16 mouse cellular contexts compared by ENCODE assay signal in genomic region chr11:119543816-119544517, GRCm38 (mm10). TPM values are rescaled to one million over a fixed set of nuclear protein-coding genes. Genes with fewer than 3 reads are reported as not detected.
DNase-seq lines count a peak whose midpoint lies in the region; ATAC-seq lines count a peak whose summit lies in the region.
"Had no signal": no experiment of that assay in that cellular context is flagged by ENCODE, and none has a peak within 500 bp of the region (broad histone marks: within the 10 kb centered on the region; RNA-seq: fewer than 3 reads in every experiment).

No protein-coding gene starts in this region.

- no peak overlapping the region; the same call in 1 of the 2 replicates for H3K9ac ChIP-seq in forebrain, embryonic 15.5 days (replicated peaks)
- no peak overlapping the region for H3K9ac ChIP-seq in midbrain, embryonic 15.5 days
- H3K9ac ChIP-seq: embryonic facial prominence, embryonic 15.5 days; limb, embryonic 15.5 days had no signal

- H3K4me3 ChIP-seq in forebrain, embryonic 15.5 days, result no peak overlapping the region
- H3K4me3 ChIP-seq in forebrain, embryonic 10.5 days, result no peak overlapping the region
- H3K4me3 ChIP-seq in midbrain, embryonic 15.5 days, result 0 out of 2 replicates have a peak overlapping the region, but pooled peaks have one; percentile 7
- H3K4me3 ChIP-seq: embryonic facial prominence, embryonic 15.5 days; heart, adult 2 months; limb, embryonic 15.5 days had no signal

- peaks cover 60% of the 10 kb centered on the region for H3K4me1 ChIP-seq in forebrain, embryonic 15.5 days
- peaks cover 37% of the 10 kb centered on the region for H3K4me1 ChIP-seq in forebrain, embryonic 10.5 days
- peaks cover 51% of the 10 kb centered on the region for H3K4me1 ChIP-seq in midbrain, embryonic 15.5 days

- no peaks in the 10 kb centered on the region for H3K9me3 ChIP-seq in forebrain, embryonic 15.5 days
- H3K9me3 ChIP-seq in forebrain, embryonic 10.5 days, result no peaks in the 10 kb centered on the region
- H3K9me3 ChIP-seq in midbrain, embryonic 15.5 days, result no peaks in the 10 kb centered on the region
- H3K9me3 ChIP-seq: embryonic facial prominence, embryonic 15.5 days; limb, embryonic 15.5 days had no signal

- H3K36me3 ChIP-seq in forebrain, embryonic 15.5 days, result no peaks in the 10 kb centered on the region
- H3K36me3 ChIP-seq in forebrain, embryonic 10.5 days (replicated peaks), result no peaks in the 10 kb centered on the region
- no peaks in the 10 kb centered on the region for H3K36me3 ChIP-seq in midbrain, embryonic 15.5 days (replicated peaks)
- H3K36me3 ChIP-seq: embryonic facial prominence, embryonic 15.5 days; limb, embryonic 15.5 days had no signal

- H3K4me2 ChIP-seq in forebrain, embryonic 15.5 days (replicated peaks), result peak overlapping the region; percentile 7
- peak overlapping the region; percentile 98 for H3K4me2 ChIP-seq in midbrain, embryonic 15.5 days
- H3K4me2 ChIP-seq: embryonic facial prominence, embryonic 15.5 days; limb, embryonic 15.5 days had no signal

- DNase-seq in forebrain, embryonic 10.5 days (ENCODE audit: extremely low spot score, low spot score), result no peak
- DNase-seq in brain, adult 2 months (ENCODE audit: low read depth, low spot score), result peak; percentile 54
- peak; percentile 52 to 58 for DNase-seq in cerebellum, postnatal 25 days
- DNase-seq in kidney, postnatal 10 days, result no peak
- no peak for DNase-seq in lung, postnatal 36 days
- DNase-seq: embryo, embryonic 11 days; heart, adult 2 months; kidney, adult 2 months; kidney, postnatal 25 days; layer of hippocampus, adult 9-11 months; lung, postnatal 10 days; right cerebral cortex, postnatal 14 days had no signal

- H3K27me3 ChIP-seq in forebrain, embryonic 15.5 days, result peaks cover 27% of the 10 kb centered on the region
- peaks cover 93% of the 10 kb centered on the region for H3K27me3 ChIP-seq in forebrain, embryonic 10.5 days (ENCODE audit: poor library complexity, severe bottlenecking)
- H3K27me3 ChIP-seq in midbrain, embryonic 15.5 days (replicated peaks), result peaks cover 19% of the 10 kb centered on the region

- WGBS in forebrain, embryonic 15.5 days, result 67% methylated on average over 16 of the region's 16 CpGs
- 61% methylated on average over 16 of the region's 16 CpGs for WGBS in forebrain, embryonic 10.5 days
- 55% methylated on average over 16 of the region's 16 CpGs for WGBS in midbrain, embryonic 15.5 days

- ATAC-seq in forebrain, embryonic 15.5 days (replicated peaks), result no peak
- ATAC-seq in midbrain, embryonic 15.5 days (replicated peaks), result no peak

- no peak overlapping the region for H3K27ac ChIP-seq in forebrain, embryonic 15.5 days (replicated peaks)
- no peak overlapping the region for H3K27ac ChIP-seq in forebrain, embryonic 10.5 days
- no peak overlapping the region for H3K27ac ChIP-seq in midbrain, embryonic 15.5 days
- H3K27ac ChIP-seq: embryonic facial prominence, embryonic 15.5 days; heart, adult 2 months; limb, embryonic 15.5 days had no signal

RNA-seq across cellular contexts. Expression of gene Nptx1, which starts 3.6 kb away (rescaled TPM):
- polyA plus RNA-seq in forebrain, embryonic 15.5 days (2015; fragmentation: Nextera tagmentation; extraction: Ambion mirVana), result 9.0 and 10.2 TPM in 2 replicates
- 1.4 and 1.7 TPM in 2 replicates for polyA plus RNA-seq in forebrain, embryonic 10.5 days (2016; fragmentation: Nextera tagmentation; extraction: Ambion mirVana)
- polyA plus RNA-seq in midbrain, embryonic 15.5 days (2015; fragmentation: Nextera tagmentation; extraction: Ambion mirVana), result 13.6 and 13.7 TPM in 2 replicates

RNA-seq across cellular contexts. Expression of gene Endov, which starts 52.8 kb away (rescaled TPM):
- 17.3 and 18.5 TPM in 2 replicates for polyA plus RNA-seq in forebrain, embryonic 15.5 days (2015; fragmentation: Nextera tagmentation; extraction: Ambion mirVana)
- 24.0 and 24.5 TPM in 2 replicates for polyA plus RNA-seq in forebrain, embryonic 10.5 days (2016; fragmentation: Nextera tagmentation; extraction: Ambion mirVana)
- polyA plus RNA-seq in midbrain, embryonic 15.5 days (2015; fragmentation: Nextera tagmentation; extraction: Ambion mirVana), result 20.7 and 22.2 TPM in 2 replicates

RNA-seq across cellular contexts. Expression of gene Rptor, which starts 58.7 kb away (rescaled TPM):
- polyA plus RNA-seq in forebrain, embryonic 15.5 days (2015; fragmentation: Nextera tagmentation; extraction: Ambion mirVana), result 12.0 and 13.3 TPM in 2 replicates
- 12.8 and 13.0 TPM in 2 replicates for polyA plus RNA-seq in forebrain, embryonic 10.5 days (2016; fragmentation: Nextera tagmentation; extraction: Ambion mirVana)
- 13.1 and 14.6 TPM in 2 replicates for polyA plus RNA-seq in midbrain, embryonic 15.5 days (2015; fragmentation: Nextera tagmentation; extraction: Ambion mirVana)

Comparison
In these comparisons a context has a peak if more than half of its experiments do, and no peak if none do; other contexts are left out.
1. DNase-seq: peak in brain, adult 2 months (single experiment) and cerebellum, postnatal 25 days (2 of 2); none in forebrain, embryonic 10.5 days (single experiment), kidney, postnatal 10 days (single experiment) and lung, postnatal 36 days (single experiment).